Mouse (Mus musculus): ENCODE data around the gene Trp53bp1.

GRCm38 (mm10) chr2:121219994-121220393, 51.2 kb downstream of the Trp53bp1 start:
- TF ChIP-seq GATA1 (IDR thresholded peaks at IDR 0.05; ENCODE audit: borderline replicate concordance, low read length), result no peak
- TF ChIP-seq FLI1 (IDR thresholded peaks at IDR 0.05; ENCODE audit: low read length), result no peak

Measured in megakaryocyte, embryonic 14.5 days (primary cell).